Mouse (Mus musculus): ENCODE data around the gene Cmip. TPM values are rescaled to one million over a fixed set of nuclear protein-coding genes. Genes with fewer than 3 reads are reported as not detected.

Cmip gene
- total RNA-seq, 2 experiments from 2014 or later: 288 to 289 TPM

GRCm38 (mm10) chr8:117321232-117321631 is 64.4 kb downstream of the Cmip start:
- no peak for DNase-seq (ENCODE audit: extremely low spot score in 1 of 2, low spot score in 1 of 2)

- peak in 1 of 2 experiments; percentile 46 for DNase-seq (ENCODE audit: extremely low spot score in 1 of 2, low spot score in 1 of 2)
These were observed 65.2 kb downstream of the Cmip start for GRCm38 (mm10) chr8:117322021-117322420.

GRCm38 (mm10) chr8:117322715-117323310 is 65.9 kb downstream of the Cmip start:
- DNase-seq (ENCODE audit: extremely low spot score in 1 of 2, low spot score in 1 of 2): no peak

- DNase-seq (ENCODE audit: extremely low spot score in 1 of 2, low spot score in 1 of 2): no peak
These were observed 68.0 kb downstream of the Cmip start for GRCm38 (mm10) chr8:117324821-117325220.

GRCm38 (mm10) chr8:117326735-117327134 is 69.9 kb downstream of the Cmip start:
- no peak for DNase-seq (ENCODE audit: extremely low spot score in 1 of 2, low spot score in 1 of 2)

GRCm38 (mm10) chr8:117327385-117327837 is 70.5 kb downstream of the Cmip start:
- DNase-seq (ENCODE audit: extremely low spot score in 1 of 2, low spot score in 1 of 2): no peak

- no peak for DNase-seq (ENCODE audit: extremely low spot score in 1 of 2, low spot score in 1 of 2)
These were observed 71.9 kb downstream of the Cmip start for GRCm38 (mm10) chr8:117328758-117329157.

- DNase-seq (ENCODE audit: extremely low spot score in 1 of 2, low spot score in 1 of 2): no peak
These were observed 72.3 kb downstream of the Cmip start for GRCm38 (mm10) chr8:117329167-117329566.

- no peak for DNase-seq (ENCODE audit: extremely low spot score in 1 of 2, low spot score in 1 of 2)
These were observed 73.0 kb downstream of the Cmip start for GRCm38 (mm10) chr8:117329903-117330302.

- DNase-seq (ENCODE audit: extremely low spot score in 1 of 2, low spot score in 1 of 2): no peak
These were observed 75.6 kb downstream of the Cmip start for GRCm38 (mm10) chr8:117332229-117333010.

- DNase-seq (ENCODE audit: extremely low spot score in 1 of 2, low spot score in 1 of 2): no peak
These were observed 76.8 kb downstream of the Cmip start for GRCm38 (mm10) chr8:117333619-117334018.

GRCm38 (mm10) chr8:117334058-117334747 is 77.3 kb downstream of the Cmip start:
- no peak for DNase-seq (ENCODE audit: extremely low spot score in 1 of 2, low spot score in 1 of 2)

GRCm38 (mm10) chr8:117334748-117335393 is 78.0 kb downstream of the Cmip start:
- DNase-seq (ENCODE audit: extremely low spot score in 1 of 2, low spot score in 1 of 2): no peak

GRCm38 (mm10) chr8:117335423-117335822 is 78.6 kb downstream of the Cmip start:
- DNase-seq (ENCODE audit: extremely low spot score in 1 of 2, low spot score in 1 of 2): no peak

- DNase-seq (ENCODE audit: extremely low spot score in 1 of 2, low spot score in 1 of 2): no peak
These were observed 80.3 kb downstream of the Cmip start for GRCm38 (mm10) chr8:117337188-117337587.

- DNase-seq (ENCODE audit: extremely low spot score in 1 of 2, low spot score in 1 of 2): no peak
These were observed 81.8 kb downstream of the Cmip start for GRCm38 (mm10) chr8:117338678-117339077.

GRCm38 (mm10) chr8:117339296-117339957 is 82.6 kb downstream of the Cmip start:
- no peak for DNase-seq (ENCODE audit: extremely low spot score in 1 of 2, low spot score in 1 of 2)

GRCm38 (mm10) chr8:117339958-117340651 is 83.2 kb downstream of the Cmip start:
- DNase-seq (ENCODE audit: extremely low spot score in 1 of 2, low spot score in 1 of 2): no peak

- DNase-seq (ENCODE audit: extremely low spot score in 1 of 2, low spot score in 1 of 2): no peak
These were observed 83.9 kb downstream of the Cmip start for GRCm38 (mm10) chr8:117340800-117341199.

Data from layer of hippocampus, postnatal 25 days (tissue).